Mouse (Mus musculus) spleen, adult 2 months (tissue): ENCODE measurements around the gene a.

Experiments
- CTCF ChIP-seq: fragments of 200-500 bp; IDR thresholded peaks from 2 replicates; pipeline ENCODE4 v1.5.1; 2011; ENCODE audit warnings: mild to moderate bottlenecking, inconsistent platforms; ENCODE audit not compliant: insufficient read depth, insufficient read length, insufficient replicate concordance; ENCODE audit errors: extremely low read depth
- POLR2A ChIP-seq: fragments of 200-500 bp; IDR thresholded peaks from 2 replicates; pipeline ENCODE4 v1.6.1; 2011; ENCODE audit warnings: low read depth, low read length, inconsistent platforms

GRCm38 (mm10) chr2:154915922-154916541 lies 124.8 kb downstream of the a start:
- TF ChIP-seq CTCF: no peak
- no peak for TF ChIP-seq POLR2A
